Mouse (Mus musculus) heart, postnatal 0 days (tissue): ENCODE data around the gene Il1r1.

Experiments
- CTCF ChIP-seq: IDR thresholded peaks from 2 replicates; pipeline ENCODE4 v1.5.1; 2016; ENCODE audit warnings: antibody characterized with exemption, control low read depth, low read depth
- EP300 ChIP-seq: IDR thresholded peaks from 2 replicates; pipeline ENCODE4 v1.6.1; 2016; ENCODE audit warnings: antibody characterized with exemption, low read depth

- no peak for TF ChIP-seq CTCF
- no peak for TF ChIP-seq EP300
Measured at GRCm38 (mm10) chr1:40292231-40292630, 67.4 kb downstream of the Il1r1 start.
